Mouse (Mus musculus): Measurements from ENCODE around the gene Jdp2.

Jdp2 gene

GRCm38 (mm10) chr12:85684411-85685275 lies 85.8 kb downstream of the Jdp2 start:
- in situ Hi-C loops (cut with MboI, MseI), result loop anchor here (5.0 kb wide), 2 partner anchors 43 to 138 kb away; partner anchors contain the start of genes Erg28 and Ttll5

GRCm38 (mm10) chr12:85686466-85687216 lies 87.8 kb downstream of the Jdp2 start, which contains the start of gene Batf:
Gene Batf, plus strand, starts transcription at chr12:85686669.
- in situ Hi-C loops (cut with MboI, MseI), result loop anchor here (5.0 kb wide), 2 partner anchors 41 to 136 kb away; partner anchors contain the start of genes Erg28 and Ttll5

- in situ Hi-C loops (cut with MboI, MseI), result loop anchor here (5.0 kb wide), 2 partner anchors 40 to 135 kb away; partner anchors contain the start of genes Erg28 and Ttll5
Measured at GRCm38 (mm10) chr12:85687217-85687533, 88.3 kb downstream of the Jdp2 start.

- in situ Hi-C loops (cut with MboI, MseI), result loop anchor here (5.0 kb wide), 2 partner anchors 39 to 134 kb away; partner anchors contain the start of genes Erg28 and Ttll5
Measured at GRCm38 (mm10) chr12:85687846-85688245, 89.0 kb downstream of the Jdp2 start.
